In the genomic region with DNA sequence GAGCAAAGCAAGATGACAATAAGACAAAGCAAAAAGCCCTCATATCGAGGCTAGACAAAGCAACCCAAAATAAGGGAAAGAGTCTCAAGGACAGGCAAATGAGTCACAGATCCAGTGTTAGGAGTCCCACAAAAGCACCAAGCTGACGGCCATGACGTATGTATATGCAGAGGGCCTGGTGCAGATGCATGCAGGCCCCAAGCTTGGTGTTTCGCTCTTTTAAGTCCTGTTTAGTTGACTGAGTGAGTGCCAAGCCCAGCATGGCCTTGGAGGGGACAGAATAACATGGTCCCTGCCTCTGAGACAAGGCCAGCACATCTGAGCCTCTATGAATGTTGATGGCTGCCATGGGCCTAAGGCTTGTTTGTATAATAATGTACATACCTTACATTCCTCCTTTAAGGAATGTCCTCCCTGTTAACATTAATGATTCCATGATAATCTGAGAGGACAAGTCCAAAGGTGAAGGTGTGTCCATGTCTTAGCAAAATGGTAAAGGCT, we compare ENCODE assay signal across 17 mouse cellular contexts. TPM values are rescaled to one million over a fixed set of nuclear protein-coding genes. Genes with fewer than 3 reads are reported as not detected.
"Had no signal": no experiment of that assay in that cellular context is flagged by ENCODE, and none has a peak within 500 bp of the region (broad histone marks: within the 10 kb centered on the region; RNA-seq: fewer than 3 reads in every experiment).

No protein-coding gene starts in this region.

- H3K9ac ChIP-seq: liver, embryonic 12.5 days; lung, embryonic 14.5 days; midbrain, embryonic 12.5 days; neural tube, embryonic 13.5 days had no signal

- H3K36me3 ChIP-seq: limb, embryonic 10.5 days; liver, embryonic 12.5 days; midbrain, embryonic 12.5 days; neural tube, embryonic 13.5 days had no signal

- H3K4me2 ChIP-seq: liver, embryonic 12.5 days; lung, embryonic 14.5 days; midbrain, embryonic 12.5 days; neural tube, embryonic 13.5 days had no signal

- H3K9me3 ChIP-seq: limb, embryonic 10.5 days; liver, embryonic 12.5 days; midbrain, embryonic 12.5 days; neural tube, embryonic 13.5 days had no signal

- DNase-seq: kidney, adult 8-10 months; kidney, postnatal 25 days; lung, embryonic 14.5 days; lung, postnatal 10 days; lung, postnatal 4 days; retina, postnatal 1 day; right cerebral cortex, postnatal 4 days; spleen, adult 18-20 months; thymus, adult 18-20 months; thymus, postnatal 14 days had no signal

- H3K4me1 ChIP-seq: midbrain, embryonic 12.5 days; neural tube, embryonic 13.5 days had no signal

- H3K27ac ChIP-seq: left cerebral cortex, adult 2 months; limb, embryonic 10.5 days; liver, embryonic 12.5 days; midbrain, embryonic 12.5 days; neural tube, embryonic 13.5 days had no signal

- H3K27me3 ChIP-seq: liver, embryonic 12.5 days; midbrain, embryonic 12.5 days; neural tube, embryonic 13.5 days had no signal

- H3K4me3 ChIP-seq: left cerebral cortex, adult 2 months; limb, embryonic 10.5 days; liver, embryonic 12.5 days; midbrain, embryonic 12.5 days; neural tube, embryonic 13.5 days had no signal

- ATAC-seq: liver, embryonic 12.5 days; midbrain, embryonic 16.5 days had no signal

RNA-seq across cellular contexts. Expression of gene Pla1a, which starts 1.4 kb away (rescaled TPM):
- polyA plus RNA-seq: stomach, embryonic 14.5 days had no signal
